Mouse (Mus musculus) cortical plate, adult 2 months (tissue): ENCODE data around the gene Rnaseh2a.

ENCODE experiments used
- CTCF ChIP-seq: fragments of 200-500 bp; IDR thresholded peaks from 2 replicates; pipeline ENCODE4 v1.5.1; 2011; ENCODE audit warnings: mild to moderate bottlenecking, control low read depth, low read length; ENCODE audit not compliant: insufficient read depth; ENCODE audit errors: extremely low read depth
- POLR2A ChIP-seq: fragments of 200-500 bp; IDR thresholded peaks from 2 replicates; pipeline ENCODE4 v1.6.1; 2011; ENCODE audit warnings: mild to moderate bottlenecking, low read length, control low read depth; ENCODE audit not compliant: insufficient read depth; ENCODE audit errors: extremely low read depth

DNA sequence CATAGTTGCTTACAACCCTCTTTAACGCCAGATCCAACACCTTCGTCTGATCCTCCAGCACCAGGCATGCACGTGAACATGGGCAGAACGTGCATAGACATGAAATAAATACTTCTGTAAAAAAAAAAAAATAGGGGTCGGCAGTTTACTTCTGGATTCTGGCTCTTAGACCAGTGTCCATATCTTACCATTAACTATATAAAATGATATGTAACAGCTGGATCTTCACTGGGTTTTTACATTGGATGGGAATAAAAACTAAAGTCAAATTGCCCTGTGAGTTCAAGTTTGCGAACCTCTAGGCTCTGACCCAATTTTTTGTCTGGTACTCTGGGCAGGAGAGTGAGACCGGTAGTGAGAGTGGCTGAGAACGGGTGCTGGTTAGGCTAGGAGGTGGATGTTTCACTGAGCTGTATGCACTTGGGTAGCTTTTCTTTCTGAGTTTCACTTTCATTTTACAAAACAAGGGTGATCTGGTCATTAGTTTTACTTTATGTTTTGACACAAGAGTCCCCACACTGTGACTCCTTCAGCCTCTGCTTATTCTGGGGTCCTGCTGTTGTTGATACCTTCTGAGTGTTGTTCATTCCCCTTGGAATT lies 5.1 kb upstream of the Rnaseh2a start:
- TF ChIP-seq POLR2A (no peak), CTCF (no peak)
